Mouse (Mus musculus) heart, postnatal 25 days (tissue): ENCODE data around the gene Mylk4. TPM values are rescaled to one million over a fixed set of nuclear protein-coding genes. Genes with fewer than 3 reads are reported as not detected.
A peak's percentile ranks its signal among the peaks of the same experiment; 100 is the strongest.

Experiments used
- DNase-seq: peaks from one replicate; pipeline ENCODE4 v3.0.0; 2022; ENCODE audit warnings: low spot score
- intact Hi-C: fragments of 180-260 bp; cut with DNase I; formaldehyde crosslinking; loops from one replicate; pipeline ENCODE4 v1.15.1; 2025
- total RNA-seq, 2 experiments: library from RNA; stranded (reverse); gene quantifications; 2 replicates each; pipeline ENCODE4 v1.2.3; 2021

The Mylk4 gene
- 100 to 1,000 TPM; 303 to 406 TPM for total RNA-seq

DNA sequence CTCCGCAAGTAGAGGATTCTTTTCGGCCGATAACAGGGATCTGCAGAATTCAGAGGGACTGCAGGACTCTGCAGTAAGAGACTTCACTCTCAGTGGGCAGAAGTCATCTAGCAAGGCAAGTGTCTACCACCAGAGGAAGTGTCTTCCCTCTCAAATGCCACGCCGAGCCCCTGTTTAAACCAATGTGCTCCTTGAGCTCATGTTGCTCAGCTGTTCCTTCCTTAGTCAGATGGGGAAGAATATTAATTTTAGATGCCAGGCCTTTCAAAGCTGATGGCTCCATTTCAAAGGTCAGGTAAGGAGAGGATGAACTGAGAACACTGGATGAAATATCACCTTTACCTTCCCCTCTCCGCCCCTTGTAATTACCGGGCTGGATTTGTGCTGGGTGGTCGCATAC, at the start of gene Mylk4:
Gene Mylk4 (minus strand): TSS at position 139 of the 400 bp plus-strand sequence.
- DNase-seq = no peak
- intact Hi-C loops = no loop called here

DNA sequence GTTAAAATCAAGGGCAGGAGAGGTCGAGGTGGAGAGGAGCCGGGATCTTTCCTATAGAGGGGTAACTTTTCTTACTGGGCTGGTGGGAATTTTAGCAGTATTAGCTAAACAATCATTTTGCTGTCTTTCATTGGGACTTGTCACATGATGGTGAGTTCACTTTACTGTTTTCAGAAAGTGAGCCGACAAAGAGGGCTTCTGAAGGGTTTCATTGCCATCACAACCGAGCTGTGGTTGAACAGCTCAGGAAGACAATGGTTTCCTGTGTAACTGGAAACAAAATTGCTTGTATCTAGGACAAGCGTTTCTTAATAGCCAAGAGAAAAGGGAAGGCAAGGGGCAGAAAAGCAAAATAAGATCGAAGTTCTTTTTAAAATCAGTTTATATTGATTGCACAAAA, 49.5 kb upstream of the Mylk4 start:
- no peak for DNase-seq
- intact Hi-C loops = no loop called here

DNA sequence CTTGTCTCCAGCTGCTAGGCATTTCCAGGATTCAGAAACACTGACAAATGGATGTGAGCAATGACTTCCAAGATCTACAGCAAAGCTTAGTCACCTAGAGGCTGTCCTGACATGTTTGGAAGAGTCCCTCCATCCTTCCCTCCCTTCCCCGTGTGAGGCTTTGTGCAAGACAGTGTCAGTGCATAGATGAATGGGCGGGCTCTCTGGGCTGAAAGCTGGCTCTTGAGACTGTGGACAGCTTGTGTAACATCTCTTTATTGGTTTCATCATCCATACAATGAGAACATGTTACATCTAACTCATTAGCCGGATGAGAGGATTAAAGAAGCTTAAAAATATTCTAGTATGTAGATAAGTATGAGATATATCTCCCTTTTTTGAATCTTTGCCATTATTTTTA, 49.0 kb upstream of the Mylk4 start:
- intact Hi-C loops = no loop called here
- DNase-seq = no peak

DNA sequence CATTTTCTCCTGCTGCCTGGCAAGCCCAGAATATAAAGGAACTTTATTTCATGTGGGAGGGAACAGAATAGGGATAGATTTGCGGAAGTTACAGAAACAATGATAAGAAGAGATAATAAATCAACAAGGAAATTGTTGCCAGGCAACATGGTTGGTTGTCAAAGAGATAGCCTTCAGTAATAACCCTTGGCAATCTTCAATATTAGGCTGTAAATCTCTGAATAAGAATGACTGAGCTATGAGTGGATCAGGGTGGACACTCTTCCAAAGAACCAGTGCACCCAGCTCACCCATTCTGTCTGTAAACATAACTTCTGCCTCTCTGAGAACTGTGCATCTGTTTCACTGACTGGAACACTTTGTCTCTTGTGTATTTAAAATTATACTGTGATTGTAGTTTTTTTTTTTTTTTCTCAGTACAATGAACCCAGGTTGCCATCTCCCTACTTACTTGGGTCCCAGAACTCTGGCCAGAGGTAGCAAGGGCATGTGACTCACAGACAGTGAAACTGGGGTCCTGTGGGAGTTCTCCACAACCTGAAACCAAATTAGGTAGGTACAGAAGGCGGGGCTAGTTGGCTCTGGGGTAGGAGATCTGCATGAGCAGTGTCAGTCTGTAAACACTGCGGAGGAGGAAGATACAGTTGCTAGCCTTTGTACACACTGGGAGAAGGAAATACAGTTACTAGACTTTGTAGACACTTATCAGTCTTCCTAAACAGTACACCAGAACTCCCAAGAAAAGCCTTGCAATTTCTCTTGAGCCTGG, 47.9 kb upstream of the Mylk4 start:
- intact Hi-C loops = no loop called here
- no peak for DNase-seq

DNA sequence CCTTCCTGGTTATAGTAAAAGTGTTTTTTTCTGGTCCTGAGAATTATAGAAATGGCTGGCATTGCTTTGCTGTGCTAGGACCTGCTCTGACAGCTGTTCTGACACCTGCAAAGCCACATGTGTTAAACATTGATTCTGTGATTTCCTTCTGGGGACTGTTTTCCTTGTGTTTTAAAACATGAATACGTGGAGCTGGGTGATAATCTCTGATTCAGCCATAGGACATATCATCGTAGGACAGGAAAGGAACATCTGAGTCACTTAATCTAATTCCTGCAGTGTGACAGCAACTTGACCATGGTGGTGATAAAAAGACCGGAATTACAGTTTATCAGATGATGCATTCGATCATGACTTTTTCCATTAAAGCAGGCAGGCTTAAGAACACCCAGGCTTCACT, 45.1 kb upstream of the Mylk4 start:
- no peak for DNase-seq
- intact Hi-C loops = no loop called here

DNA sequence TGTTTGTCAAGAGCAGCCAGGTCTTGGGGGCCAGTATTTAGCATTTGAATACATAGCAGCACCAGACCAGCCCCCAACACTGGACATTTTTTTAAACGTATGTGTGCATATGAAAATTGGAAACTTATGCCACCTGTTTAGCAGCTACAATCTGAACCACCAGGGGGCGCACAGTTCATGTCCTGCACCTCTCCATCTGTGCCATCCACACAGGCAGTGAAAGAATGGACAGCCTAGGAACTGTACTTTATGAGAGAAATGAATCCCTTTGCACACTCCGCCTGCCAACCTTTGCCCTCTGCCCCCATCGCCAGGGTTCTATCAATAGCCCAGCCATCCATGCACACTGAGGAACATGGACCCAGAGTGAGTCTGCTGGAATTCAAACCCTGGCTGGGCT, 44.2 kb upstream of the Mylk4 start:
- intact Hi-C loops = no loop called here
- DNase-seq = no peak

DNA sequence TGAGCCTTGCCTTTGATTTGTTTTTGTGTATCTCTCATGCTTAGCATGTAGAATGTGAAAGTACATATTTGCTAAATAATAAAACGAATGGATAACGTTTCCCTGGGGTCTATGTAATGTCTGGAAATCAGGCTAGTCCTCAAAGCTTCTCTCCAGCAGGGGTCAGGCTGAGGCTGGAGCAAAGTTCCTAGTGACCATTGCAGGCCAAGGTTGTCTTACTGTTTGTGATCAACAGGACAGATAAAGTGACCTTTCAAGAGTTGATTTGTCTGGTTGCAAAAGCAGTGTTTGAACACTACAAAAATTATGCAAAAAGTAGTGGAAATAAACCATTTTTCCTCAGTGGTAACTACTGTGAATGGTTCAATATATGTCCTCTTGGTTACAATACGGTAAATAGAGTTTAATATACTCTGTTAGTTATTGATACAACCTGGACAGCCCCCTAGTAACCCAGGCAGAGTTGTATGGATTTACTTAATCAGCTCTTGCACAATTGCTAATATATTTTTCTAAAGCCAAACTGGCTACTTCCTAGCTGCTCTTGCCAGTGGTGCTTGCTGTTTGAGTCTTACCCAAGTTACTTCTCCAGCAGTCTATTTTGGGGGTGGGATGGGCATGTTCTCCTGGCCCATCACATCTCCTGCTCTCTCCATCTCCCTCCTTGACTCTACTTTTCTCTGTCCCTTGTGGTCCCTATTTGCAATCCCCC, 43.5 kb upstream of the Mylk4 start:
- intact Hi-C loops = no loop called here
- DNase-seq = no peak

DNA sequence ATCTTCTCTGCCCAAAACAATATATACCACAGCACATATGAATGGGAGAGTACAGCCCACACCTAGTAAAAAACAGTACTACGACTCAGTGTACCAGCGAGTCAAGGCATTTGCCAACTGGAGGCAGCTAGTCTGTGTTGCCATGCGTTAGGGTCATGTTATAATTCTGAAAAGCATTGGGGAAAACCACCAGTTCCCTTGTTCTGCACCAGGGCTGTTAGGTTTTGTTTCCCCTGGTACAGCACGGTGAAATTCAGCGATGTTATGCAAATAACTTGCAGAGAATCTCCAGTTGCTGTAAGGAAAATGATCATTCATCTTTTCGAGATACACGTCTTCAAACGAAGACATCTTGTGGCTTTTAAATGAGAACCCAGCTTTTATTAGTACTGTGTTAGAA, 41.8 kb upstream of the Mylk4 start:
- no peak for DNase-seq
- intact Hi-C loops = no loop called here

DNA sequence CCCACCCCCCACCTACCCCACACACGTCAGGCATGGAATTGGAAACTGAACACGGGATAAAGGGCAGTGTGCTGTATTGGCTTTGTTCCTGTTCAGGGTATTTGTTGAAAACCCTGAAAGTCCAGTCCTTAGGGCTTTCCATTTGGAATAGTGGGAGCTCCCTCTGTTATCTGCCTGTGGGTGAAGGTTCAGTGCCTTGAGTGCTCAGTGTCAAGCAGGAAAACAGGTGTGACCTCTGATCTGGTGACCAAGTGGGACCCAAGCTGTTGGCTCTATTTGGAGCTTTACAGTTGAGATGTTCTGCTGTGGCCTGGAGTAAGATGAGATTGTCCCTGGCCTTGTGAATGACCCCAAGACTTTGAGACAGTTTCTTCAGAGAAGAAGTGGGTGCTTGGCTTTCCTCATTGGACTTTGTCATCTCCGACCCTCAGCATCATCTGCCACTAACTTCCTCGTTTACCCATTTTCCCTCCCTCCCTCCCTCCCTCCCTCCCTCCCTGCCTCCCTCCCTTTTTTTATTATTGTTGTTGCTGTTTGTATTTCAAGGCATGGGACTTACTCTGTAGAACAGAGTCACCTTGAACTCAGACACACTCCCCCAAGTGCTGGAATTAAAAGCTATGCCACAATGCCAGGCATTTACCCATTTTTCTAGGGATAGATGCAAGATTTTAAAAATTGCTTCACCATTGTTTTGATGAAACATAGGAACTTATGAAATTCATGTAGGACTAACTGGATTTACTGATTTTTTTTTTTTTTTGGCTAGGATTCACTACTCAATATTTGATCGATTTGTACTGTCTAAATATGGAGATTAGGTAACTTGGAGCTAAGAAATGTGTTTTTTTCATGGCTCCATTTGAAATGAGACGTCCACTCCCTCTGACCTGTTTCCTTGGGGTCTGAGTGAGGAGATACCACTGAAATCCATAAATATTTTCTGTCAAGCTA, 40.9 kb upstream of the Mylk4 start:
- DNase-seq = no peak
- intact Hi-C loops = no loop called here

DNA sequence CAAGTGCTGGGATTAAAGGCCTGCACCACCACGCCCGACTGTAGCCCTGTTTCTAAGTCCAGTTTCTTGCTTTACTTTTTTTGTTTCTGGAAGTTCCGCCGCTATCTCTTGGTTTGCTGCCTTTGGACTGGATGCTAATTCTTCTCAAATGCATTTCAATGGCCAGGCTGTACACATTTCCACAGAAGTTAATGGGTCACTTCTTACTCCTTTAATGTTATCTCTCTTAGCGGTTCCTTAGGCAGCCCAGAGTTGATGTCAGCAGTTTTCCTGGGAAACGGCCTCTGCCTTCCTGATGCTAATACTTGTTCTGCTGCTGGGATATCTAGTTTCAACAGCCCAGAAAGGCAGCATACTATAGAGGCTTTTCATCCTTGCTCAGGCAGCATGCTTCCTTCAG, 39.4 kb upstream of the Mylk4 start:
- intact Hi-C loops = no loop called here
- no peak for DNase-seq

DNA sequence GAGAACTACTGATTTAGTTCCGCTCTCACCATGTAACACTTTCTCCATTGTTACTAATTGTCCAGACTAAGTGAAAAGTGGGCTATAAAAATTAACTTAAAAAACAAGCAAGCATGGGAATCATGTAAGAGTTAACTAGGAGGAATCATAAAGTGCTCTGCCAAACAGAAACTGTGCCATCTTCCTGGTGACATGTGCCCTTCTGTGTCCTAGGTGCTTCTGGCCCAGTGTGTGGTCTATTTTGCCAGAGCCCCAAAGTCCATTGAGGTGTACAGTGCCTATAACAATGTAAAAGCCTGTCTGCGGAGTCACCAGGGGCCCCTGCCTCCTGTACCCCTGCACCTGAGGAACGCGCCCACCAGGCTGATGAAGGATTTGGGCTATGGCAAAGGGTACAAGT, 37.9 kb upstream of the Mylk4 start:
- no peak for DNase-seq
- intact Hi-C loops = no loop called here

DNA sequence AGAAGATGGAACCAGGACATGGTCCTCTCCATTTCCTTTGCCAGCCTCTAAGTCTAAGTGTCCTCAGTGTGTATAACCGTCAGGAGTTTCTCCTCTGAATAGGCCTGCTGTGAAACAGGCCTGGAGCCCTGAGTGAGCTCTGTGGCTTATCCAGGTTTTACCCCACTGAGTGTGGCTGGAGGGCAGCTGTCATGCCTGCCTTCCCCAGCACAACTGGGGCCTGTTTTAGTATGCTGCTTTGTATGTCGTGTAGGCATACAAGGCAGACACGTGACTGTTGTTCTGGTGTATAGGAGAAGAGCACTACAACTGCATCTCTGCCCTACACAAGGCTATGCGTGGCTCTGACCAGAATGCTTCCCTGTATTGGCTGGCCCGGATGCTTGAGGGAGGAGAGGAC, 36.2 kb upstream of the Mylk4 start:
- no peak for DNase-seq
- intact Hi-C loops = no loop called here

DNA sequence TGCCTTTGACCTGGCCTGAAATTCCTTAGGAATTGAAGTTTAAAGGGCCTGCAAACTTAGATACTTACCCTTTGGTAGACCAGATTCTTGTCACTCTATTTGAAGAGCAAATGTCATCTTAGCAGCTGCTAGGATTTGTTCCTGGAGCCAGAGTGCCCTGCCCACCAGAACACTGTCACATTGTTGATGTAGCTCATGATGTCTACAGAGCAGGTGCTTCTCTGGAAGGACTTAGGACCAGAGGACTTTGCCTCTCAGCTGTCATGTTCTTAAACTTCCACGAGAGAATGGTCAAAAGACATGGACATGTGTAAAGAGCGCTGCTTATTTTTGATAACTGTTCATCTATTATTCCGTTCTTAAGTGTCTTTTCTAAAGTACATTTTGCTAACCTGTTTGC, 35.5 kb upstream of the Mylk4 start:
- intact Hi-C loops = no loop called here
- no peak for DNase-seq

DNA sequence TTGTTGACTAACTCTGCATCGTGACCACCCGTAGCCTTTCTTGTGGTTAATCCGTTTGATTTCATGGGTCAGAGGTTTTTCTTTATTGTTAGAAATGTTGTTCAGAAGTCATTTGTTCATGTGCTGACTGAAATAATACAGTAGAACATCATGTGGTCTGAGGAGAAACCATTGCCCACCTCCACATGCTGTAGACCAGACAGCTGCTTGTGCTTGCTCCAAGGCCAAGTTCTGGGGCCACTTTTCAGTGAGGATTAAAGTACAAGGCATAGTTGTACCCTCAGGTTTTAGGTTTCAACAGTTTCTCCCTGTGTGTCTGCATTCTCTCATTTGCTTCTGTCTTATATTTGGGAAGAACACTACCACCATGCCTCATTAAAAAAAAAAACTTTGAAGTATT, 23.9 kb upstream of the Mylk4 start:
- intact Hi-C loops = loop anchor here (10.0 kb wide), 1 partner anchor 473 kb away; the partner anchor contains the start of gene Gmds
- no peak for DNase-seq

DNA sequence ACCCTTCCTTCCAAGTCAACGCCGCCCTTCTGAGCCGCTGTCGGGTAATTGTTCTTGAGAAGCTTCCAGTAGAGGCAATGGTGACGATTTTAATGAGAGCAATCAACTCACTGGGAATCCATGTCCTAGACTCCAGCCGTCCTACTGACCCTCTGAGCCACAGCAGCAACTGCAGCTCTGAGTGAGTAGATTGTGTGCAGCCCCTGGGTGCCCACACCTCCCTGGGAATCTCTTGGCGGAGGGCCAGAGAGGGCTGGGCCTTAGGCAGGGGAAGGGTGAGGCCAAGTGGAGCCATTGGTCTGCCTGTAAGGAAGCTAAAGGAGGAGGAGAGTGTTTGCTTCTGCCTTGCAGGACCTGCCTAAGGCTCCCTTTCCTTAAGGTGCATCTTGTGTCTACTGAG, 23.1 kb upstream of the Mylk4 start:
- no peak for DNase-seq
- intact Hi-C loops = loop anchor here (10.0 kb wide), 1 partner anchor 472 kb away; the partner anchor contains the start of gene Gmds

DNA sequence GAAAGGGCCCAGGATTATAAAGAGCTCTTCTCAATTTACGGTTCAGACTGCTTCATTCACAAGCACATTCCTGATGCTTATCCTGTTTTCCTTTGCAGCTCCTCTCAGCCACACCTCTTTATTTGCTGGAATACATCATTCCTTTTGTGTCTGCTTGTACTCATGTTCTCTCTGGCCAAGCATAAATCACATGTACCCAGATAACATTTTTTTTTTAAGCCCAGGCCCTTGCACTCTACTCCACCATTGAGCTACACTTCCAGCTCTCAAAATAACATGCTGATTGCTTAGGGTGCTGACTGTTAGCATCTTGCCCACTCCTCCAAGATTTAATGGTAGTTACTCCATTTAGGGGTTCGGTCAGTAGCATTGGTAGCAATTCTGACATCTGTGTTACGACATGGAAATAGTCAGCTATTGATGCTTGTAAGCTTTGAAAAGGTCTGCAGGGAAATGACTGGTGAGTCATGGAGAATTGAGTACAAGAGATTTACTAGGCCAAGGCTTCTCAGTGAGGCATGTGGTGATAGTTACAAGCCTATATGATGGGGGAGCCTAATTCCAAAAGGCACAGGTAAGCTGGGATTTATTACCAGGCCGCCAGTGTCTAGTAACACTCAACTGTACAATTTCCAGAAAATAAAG, 20.1 kb upstream of the Mylk4 start:
- no peak for DNase-seq
- intact Hi-C loops = loop anchor here (5.0 to 10.0 kb wide), 2 partner anchors 469 to 997 kb away; partner anchors contain the start of genes Foxc1 and Gmds

DNA sequence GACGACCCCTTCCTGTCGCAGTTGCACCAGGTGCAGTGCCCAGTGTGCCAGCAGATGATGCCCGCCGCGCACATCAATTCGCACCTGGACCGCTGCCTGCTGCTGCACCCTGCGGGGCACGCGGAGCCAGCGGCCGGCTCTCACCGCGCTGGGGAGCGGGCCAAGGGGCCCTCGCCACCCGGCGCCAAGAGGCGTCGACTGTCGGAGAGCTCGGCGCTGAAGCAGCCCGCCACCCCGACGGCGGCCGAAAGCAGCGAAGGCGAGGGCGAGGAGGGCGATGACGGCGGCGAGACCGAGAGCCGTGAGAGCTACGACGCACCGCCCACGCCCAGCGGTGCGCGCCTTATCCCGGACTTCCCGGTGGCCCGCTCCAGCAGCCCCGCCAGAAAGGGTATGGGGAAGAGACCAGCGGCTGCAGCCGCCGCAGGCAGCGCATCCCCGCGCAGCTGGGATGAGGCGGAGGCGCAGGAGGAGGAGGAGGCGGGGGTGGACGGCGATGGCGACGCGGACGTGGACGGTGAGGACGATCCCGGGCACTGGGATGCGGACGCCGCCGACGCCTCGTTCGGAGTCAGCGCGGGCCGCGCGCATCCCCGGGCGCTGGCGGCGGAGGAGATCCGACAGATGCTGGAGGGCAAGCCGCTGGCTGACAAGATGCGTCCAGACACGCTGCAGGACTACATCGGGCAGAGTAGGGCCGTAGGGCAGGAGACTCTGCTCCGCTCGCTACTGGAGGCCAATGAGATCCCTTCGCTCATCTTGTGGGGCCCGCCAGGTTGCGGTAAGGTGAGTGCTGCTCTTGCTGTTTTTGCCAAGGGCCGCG, 18.7 kb upstream of the Mylk4 start, which contains the start of gene D930007J09Rik:
Gene D930007J09Rik (minus strand): TSS at position 591 of the 823 bp plus-strand sequence.
- intact Hi-C loops = loop anchor here (5.0 to 10.0 kb wide), 2 partner anchors 468 to 995 kb away; partner anchors contain the start of genes Foxc1 and Gmds

DNA sequence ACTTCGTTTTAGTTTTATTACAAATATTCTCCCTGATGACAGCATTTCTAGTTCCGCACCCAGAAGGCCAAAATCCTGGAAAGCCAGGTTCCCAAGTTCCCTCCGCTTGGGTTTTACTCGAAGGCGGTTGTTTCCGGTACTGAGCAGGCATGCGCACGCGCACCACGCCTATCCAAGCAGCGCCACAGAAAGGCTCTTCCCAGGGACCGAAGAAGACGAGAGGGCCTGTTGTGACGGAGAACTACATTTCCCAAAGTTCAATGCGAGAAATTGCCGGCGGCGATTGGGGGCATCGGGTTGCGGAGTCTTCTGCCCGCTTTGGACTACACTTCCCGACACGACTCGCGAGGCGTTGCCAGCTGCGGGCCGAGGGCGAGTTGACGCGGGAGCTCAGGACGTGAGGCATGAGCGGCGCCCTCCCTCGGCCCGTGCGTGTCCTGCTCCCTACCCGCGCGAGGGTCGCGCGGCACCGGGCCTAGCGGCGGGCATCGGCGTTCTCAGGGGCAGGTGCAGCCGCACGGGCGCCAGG, 18.0 kb upstream of the Mylk4 start, which contains the start of gene Wrnip1:
Gene Wrnip1 (plus strand): TSS at position 346 of the 529 bp plus-strand sequence.
- intact Hi-C loops = loop anchor here (5.0 to 10.0 kb wide), 2 partner anchors 467 to 994 kb away; partner anchors contain the start of genes Foxc1 and Gmds

More for the DNA sequence above, 18.7 kb upstream of the Mylk4 start, which contains the start of gene D930007J09Rik:
- peak; percentile 26 for DNase-seq

More for the DNA sequence above, 18.0 kb upstream of the Mylk4 start, which contains the start of gene Wrnip1:
- peak; percentile 96 for DNase-seq
